Mouse (Mus musculus): ENCODE measurements around the gene Evi2b. TPM values are rescaled to one million over a fixed set of nuclear protein-coding genes. Genes with fewer than 3 reads are reported as not detected.

The Evi2b gene
- under 1 TPM; 0.39 to 0.69 TPM for total RNA-seq (2021)

- DNase-seq (ENCODE audit: low spot score in 2 of 2), result no peak
- intact Hi-C loops (cut with DNase I), result no loop called here
Observed at GRCm38 (mm10) chr11:79523560-79524309, at the start of gene Evi2b. Evi2b (minus strand) TSS chr11:79523762.

DNA sequence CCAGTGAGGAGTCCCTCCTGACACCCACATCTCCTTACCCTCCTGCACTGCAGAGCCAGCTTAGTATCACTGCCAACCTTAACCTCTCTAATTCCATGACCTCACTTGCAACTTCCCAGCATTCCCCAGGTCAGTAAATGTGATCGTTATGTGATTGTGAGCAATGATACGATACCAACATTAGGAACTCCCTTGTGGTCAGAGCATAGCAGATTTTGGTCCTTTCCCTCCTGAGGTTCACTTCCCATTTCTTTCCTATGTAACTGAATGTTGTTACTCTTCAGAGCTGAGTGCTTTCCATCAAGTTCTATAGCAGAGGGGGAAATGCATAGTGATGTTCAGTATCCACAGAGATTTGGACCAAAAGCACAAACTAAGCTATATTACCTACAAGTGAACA is 46.8 kb upstream of the Evi2b start:
- no peak for DNase-seq (ENCODE audit: low spot score in 2 of 2)
- intact Hi-C loops (cut with DNase I), result no loop called here

- intact Hi-C loops (cut with DNase I), result no loop called here
- no peak for DNase-seq (ENCODE audit: low spot score in 2 of 2)
Observed at GRCm38 (mm10) chr11:79568197-79568911, 44.8 kb upstream of the Evi2b start.

GRCm38 (mm10) chr11:79566947-79567346 is 43.4 kb upstream of the Evi2b start:
- intact Hi-C loops (cut with DNase I), result no loop called here
- DNase-seq (ENCODE audit: low spot score in 2 of 2), result no peak

GRCm38 (mm10) chr11:79563493-79563892 is 39.9 kb upstream of the Evi2b start:
- DNase-seq (ENCODE audit: low spot score in 2 of 2), result no peak
- intact Hi-C loops (cut with DNase I), result loop anchor here (5.0 kb wide), 1 partner anchor 91 kb away; no protein-coding TSS in a partner anchor

DNA sequence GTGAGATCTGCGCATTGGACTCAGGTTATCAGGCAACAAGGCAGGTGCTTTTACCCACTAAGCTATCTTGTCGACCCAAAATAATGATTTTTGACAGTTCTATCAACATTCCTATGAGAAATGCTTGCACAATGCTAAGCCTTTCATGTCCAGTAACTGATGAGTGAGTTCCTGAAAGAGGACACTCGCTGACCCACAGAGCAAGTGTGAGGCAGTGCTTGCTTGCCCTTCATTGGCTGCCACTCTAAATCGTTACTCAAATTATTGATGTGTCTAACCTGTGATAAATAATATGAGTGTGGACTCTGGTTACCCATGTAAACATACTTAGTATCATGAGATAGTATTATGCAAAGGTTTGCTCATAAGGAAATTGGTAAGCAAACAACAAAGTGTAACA is 37.0 kb upstream of the Evi2b start:
- DNase-seq (ENCODE audit: low spot score in 2 of 2), result no peak
- intact Hi-C loops (cut with DNase I), result loop anchor here (5.0 kb wide), 1 partner anchor 88 kb away; no protein-coding TSS in a partner anchor

DNA sequence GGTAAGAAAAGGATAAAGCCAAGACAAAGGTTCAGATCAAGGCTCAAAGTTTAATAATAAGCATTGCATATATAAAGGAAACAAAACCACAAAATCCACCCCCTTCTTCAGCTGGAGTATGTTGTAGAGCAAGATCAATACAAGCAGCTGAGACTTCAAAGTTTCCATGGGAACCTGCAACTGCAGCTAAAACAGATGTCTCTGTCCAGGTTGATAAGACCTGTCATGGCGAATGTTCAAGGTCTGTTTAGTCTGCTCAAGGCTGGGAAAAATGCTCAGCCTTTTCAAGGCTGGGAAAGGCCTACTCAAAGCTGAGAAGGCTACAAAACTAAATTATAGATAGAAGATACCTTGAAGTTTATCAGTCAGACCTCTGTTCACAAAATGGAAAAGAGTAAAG is 29.1 kb upstream of the Evi2b start:
- intact Hi-C loops (cut with DNase I), result no loop called here
- no peak for DNase-seq (ENCODE audit: low spot score in 2 of 2)

GRCm38 (mm10) chr11:79536293-79536692 is 12.7 kb upstream of the Evi2b start:
- intact Hi-C loops (cut with DNase I), result no loop called here
- no peak for DNase-seq (ENCODE audit: low spot score in 2 of 2)

GRCm38 (mm10) chr11:79535554-79535953 is 12.0 kb upstream of the Evi2b start:
- DNase-seq (ENCODE audit: low spot score in 2 of 2), result no peak
- intact Hi-C loops (cut with DNase I), result no loop called here

- DNase-seq (ENCODE audit: low spot score in 2 of 2), result no peak
- intact Hi-C loops (cut with DNase I), result loop anchor here (5.0 kb wide), 1 partner anchor 42 kb away; no protein-coding TSS in a partner anchor
Observed at GRCm38 (mm10) chr11:79533950-79534690, 10.6 kb upstream of the Evi2b start.

GRCm38 (mm10) chr11:79533311-79533710 is 9.7 kb upstream of the Evi2b start:
- intact Hi-C loops (cut with DNase I), result loop anchor here (5.0 kb wide), 1 partner anchor 41 kb away; no protein-coding TSS in a partner anchor
- no peak for DNase-seq (ENCODE audit: low spot score in 2 of 2)

DNA sequence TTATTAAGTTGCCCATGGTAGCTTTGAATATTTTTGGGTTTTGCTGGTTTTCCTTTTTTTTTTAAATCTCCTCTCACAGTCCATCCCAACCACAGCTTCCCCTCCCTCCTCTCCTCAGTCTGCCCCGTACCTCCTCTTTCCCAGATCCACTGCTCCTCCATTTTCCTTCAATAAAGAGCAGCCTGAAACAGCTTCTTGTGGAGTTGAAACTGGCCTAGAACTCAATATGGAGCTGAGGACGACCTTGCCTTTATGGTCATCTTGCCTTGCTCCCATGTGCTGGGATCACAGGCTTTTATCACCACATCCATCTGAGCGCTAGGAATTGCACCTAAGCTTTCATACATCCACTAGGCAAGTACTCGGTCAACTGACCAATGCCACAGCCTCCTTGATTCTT is 7.9 kb upstream of the Evi2b start:
- intact Hi-C loops (cut with DNase I), result loop anchor here (5.0 kb wide), 1 partner anchor 39 kb away; no protein-coding TSS in a partner anchor

DNA sequence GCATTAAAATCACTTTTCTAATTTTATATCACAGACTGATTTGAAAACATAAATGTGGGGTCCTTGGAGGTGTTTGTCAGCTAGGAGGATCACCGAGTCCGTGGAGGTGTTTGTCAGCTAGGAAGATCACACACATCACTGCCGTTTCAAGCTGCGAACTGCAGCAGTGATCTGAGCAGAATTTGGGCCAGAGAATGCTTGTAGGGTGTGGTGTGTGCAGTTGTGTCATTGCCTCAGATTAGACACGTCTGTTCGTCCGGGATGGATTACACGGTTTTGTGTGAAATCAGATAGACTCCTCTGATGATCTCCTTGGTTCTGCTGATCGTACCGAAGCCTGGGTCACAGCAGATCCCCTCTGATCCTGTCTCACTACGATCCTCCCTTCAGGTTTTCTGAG is 7.2 kb upstream of the Evi2b start:
- peak in 1 of 2 experiments; percentile 32 for DNase-seq (ENCODE audit: low spot score in 2 of 2)
- intact Hi-C loops (cut with DNase I), result loop anchor here (5.0 kb wide), 1 partner anchor 38 kb away; no protein-coding TSS in a partner anchor

More for the DNA sequence above, 7.9 kb upstream of the Evi2b start:
- no peak for DNase-seq (ENCODE audit: low spot score in 2 of 2)

GRCm38 (mm10) chr11:79530333-79530761 is 6.8 kb upstream of the Evi2b start, which contains the start of the genes Evi2 and Evi2a:
Evi2 (minus strand) TSS chr11:79530589.
Evi2a (minus strand) TSS chr11:79530609.
- intact Hi-C loops (cut with DNase I), result loop anchor here (5.0 kb wide), 1 partner anchor 38 kb away; no protein-coding TSS in a partner anchor
- DNase-seq (ENCODE audit: low spot score in 2 of 2), result peak; percentile 32 to 82

DNA sequence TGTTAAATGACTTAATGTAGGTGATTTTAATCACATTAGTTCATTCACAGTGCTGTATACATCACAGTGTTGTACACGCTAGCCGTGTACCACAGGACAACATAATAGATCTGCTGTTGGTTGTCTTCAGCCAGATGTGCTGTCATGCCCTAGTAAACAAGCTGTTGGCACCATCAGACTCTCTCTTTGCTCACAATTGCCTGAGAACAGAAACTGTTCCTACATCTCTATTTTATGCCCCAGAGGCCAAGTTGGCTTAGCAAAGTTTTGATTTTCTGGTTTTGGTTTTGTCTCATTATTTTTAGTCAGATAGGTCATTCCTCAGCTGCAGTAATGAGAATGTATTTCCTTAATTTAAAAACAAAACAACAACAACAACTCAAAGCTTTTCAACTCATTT is 6.2 kb upstream of the Evi2b start:
- no peak for DNase-seq (ENCODE audit: low spot score in 2 of 2)
- intact Hi-C loops (cut with DNase I), result loop anchor here (5.0 kb wide), 1 partner anchor 37 kb away; no protein-coding TSS in a partner anchor

DNA sequence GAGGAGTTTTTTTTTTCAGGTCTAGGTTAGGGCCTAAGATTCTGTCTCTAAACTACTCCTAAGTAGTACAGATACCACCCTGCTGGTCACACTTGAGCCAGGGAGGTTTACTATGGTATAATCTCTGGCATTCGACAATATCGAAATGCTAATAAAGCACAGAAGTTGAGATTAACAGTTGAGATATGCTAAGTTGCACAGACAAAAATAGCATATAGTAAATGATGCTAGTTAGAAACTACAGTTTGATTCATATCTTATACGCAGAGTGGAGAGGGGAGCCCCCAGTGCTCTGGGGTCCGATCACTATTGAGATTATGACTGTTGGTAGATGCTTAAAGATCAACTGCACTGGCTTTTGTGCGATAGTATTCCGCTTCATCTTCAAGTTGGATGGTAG is 5.7 kb upstream of the Evi2b start:
- no peak for DNase-seq (ENCODE audit: low spot score in 2 of 2)

DNA sequence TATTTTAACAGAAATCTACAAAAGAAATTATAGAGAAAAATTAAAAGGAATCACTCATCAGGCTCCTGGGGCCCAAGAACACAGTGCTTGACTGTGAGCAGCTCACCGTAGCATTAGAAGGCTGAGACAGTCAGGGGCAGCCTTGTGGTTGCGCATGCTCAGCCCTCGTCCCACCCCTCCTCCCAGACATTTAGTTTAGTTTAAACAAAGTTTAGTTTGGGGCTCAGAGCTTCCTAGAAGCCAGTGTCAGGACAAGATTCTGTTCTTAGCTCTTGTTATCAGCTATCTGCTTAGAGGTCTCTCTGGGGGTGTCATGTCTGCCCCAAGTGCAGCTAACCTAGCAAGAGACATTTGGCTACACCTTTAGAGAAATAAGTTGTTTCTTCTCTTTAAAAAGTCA is 5.0 kb upstream of the Evi2b start:
- intact Hi-C loops (cut with DNase I), result no loop called here
- no peak for DNase-seq (ENCODE audit: low spot score in 2 of 2)

More for the DNA sequence above, 5.7 kb upstream of the Evi2b start:
- intact Hi-C loops (cut with DNase I), result no loop called here

GRCm38 (mm10) chr11:79527739-79528384 is 4.3 kb upstream of the Evi2b start:
- peak in 1 of 2 experiments; percentile 33 for DNase-seq (ENCODE audit: low spot score in 2 of 2)
- intact Hi-C loops (cut with DNase I), result no loop called here
